8 mouse cellular contexts compared by ENCODE assay signal in genomic region chr17:79894971-79895882, GRCm38 (mm10). TPM values are rescaled to one million over a fixed set of nuclear protein-coding genes. Genes with fewer than 3 reads are reported as not detected.
DNase-seq lines count a peak whose midpoint lies in the region; ATAC-seq and TF ChIP-seq lines count a peak whose summit lies in the region.

No protein-coding gene starts in this region.

- H3K4me1 ChIP-seq in G1E (ENCODE audit: insufficient read depth, low read depth, low read length) = peaks cover 49% of the 10 kb centered on the region
- H3K4me1 ChIP-seq in hindbrain, embryonic 10.5 days (replicated peaks) = peaks cover 42% of the 10 kb centered on the region
- H3K4me1 ChIP-seq in lung, postnatal 0 days (ENCODE audit: insufficient read depth, low read depth, low read length) = peaks cover 6% of the 10 kb centered on the region; the same call in 1 of the 2 replicates

- peak; percentile 59 for DNase-seq in G1E (ENCODE audit: low spot score)
- DNase-seq in cerebellum, adult 8-10 months = peak; percentile 54
- DNase-seq in hindbrain, embryonic 10.5 days (ENCODE audit: low spot score) = peak; percentile 67
- peak; percentile 62 for DNase-seq in layer of hippocampus, adult 9-11 months
- DNase-seq in lung, postnatal 0 days (ENCODE audit: low spot score) = peak; percentile 69
- peak; percentile 44 for DNase-seq in ovary, postnatal 10 days (ENCODE audit: low spot score)
- DNase-seq in thymus, postnatal 10 days (ENCODE audit: low spot score in 2 of 2) = peak; percentile 71 to 80

- H3K27me3 ChIP-seq in G1E (ENCODE audit: insufficient read depth, low read length) = peaks cover 9% of the 10 kb centered on the region
- peaks cover 23% of the 10 kb centered on the region for H3K27me3 ChIP-seq in hindbrain, embryonic 10.5 days (ENCODE audit: insufficient read depth, poor library complexity, severe bottlenecking)
- H3K27me3 ChIP-seq in lung, postnatal 0 days (replicated peaks; ENCODE audit: insufficient read depth, low read length) = no peaks in the 10 kb centered on the region

- ATAC-seq in G1E (ENCODE audit: extremely low read depth, insufficient number of reproducible peaks, low FRiP score, poor library complexity, severe bottlenecking) = peak; percentile 32
- peak; percentile 64 for ATAC-seq in frontal cortex, adult (ENCODE audit: low TSS enrichment)
- ATAC-seq in lung, postnatal 0 days = peak; percentile 74

- H3K9me3 ChIP-seq in G1E (replicated peaks) = no peaks in the 10 kb centered on the region
- no peaks in the 10 kb centered on the region for H3K9me3 ChIP-seq in hindbrain, embryonic 10.5 days
- no peaks in the 10 kb centered on the region for H3K9me3 ChIP-seq in lung, postnatal 0 days (ENCODE audit: low read length)

- TF ChIP-seq EP300 in lung, postnatal 0 days (IDR thresholded peaks at IDR 0.05) = no peak

- peak overlapping the region; percentile 91 for H3K9ac ChIP-seq in lung, postnatal 0 days (replicated peaks; ENCODE audit: low read depth)

- H3K36me3 ChIP-seq in G1E (replicated peaks) = peaks cover 19% of the 10 kb centered on the region
- H3K36me3 ChIP-seq in hindbrain, embryonic 10.5 days = no peaks in the 10 kb centered on the region
- no peaks in the 10 kb centered on the region for H3K36me3 ChIP-seq in lung, postnatal 0 days (ENCODE audit: insufficient read depth, low read length)

- TF ChIP-seq CTCF in G1E (IDR thresholded peaks at IDR 0.05; ENCODE audit: low read depth, low read length) = no peak
- TF ChIP-seq CTCF in lung, postnatal 0 days (IDR thresholded peaks at IDR 0.05) = peak; percentile 38

- WGBS in hindbrain, embryonic 10.5 days = 2% methylated on average over 98 of the region's 100 CpGs
- WGBS in lung, postnatal 0 days = under 1% methylated on average over 61 of the region's 100 CpGs

- peak overlapping the region; percentile 81 for H3K4me2 ChIP-seq in lung, postnatal 0 days (replicated peaks; ENCODE audit: low read depth, low read length)

- H3K27ac ChIP-seq in hindbrain, embryonic 10.5 days = peak overlapping the region; percentile 97
- H3K27ac ChIP-seq in lung, postnatal 0 days (ENCODE audit: low read length) = peak overlapping the region; percentile 99

- peak overlapping the region; percentile 99 for H3K4me3 ChIP-seq in G1E (ENCODE audit: low read depth, low read length)
- H3K4me3 ChIP-seq in hindbrain, embryonic 10.5 days = peak overlapping the region; percentile 96
- H3K4me3 ChIP-seq in lung, postnatal 0 days (ENCODE audit: low read depth, low read length) = peak overlapping the region; percentile 92

RNA-seq across cellular contexts. Expression of gene Atl2, which starts 0.7 kb away (rescaled TPM):
- total RNA-seq in G1E (2014; fragmentation: Nextera tagmentation) = 91.1 and 93.3 TPM in 2 replicates
- total RNA-seq in G1E (2017) = 65.2 and 71.5 TPM in 2 replicates
- polyA plus RNA-seq in G1E (2012) = 4.7 TPM in 2 replicates
- polyA plus RNA-seq in hindbrain, embryonic 10.5 days (2016; fragmentation: Nextera tagmentation; extraction: Ambion mirVana) = 31.5 and 38.7 TPM in 2 replicates
- polyA plus RNA-seq in lung, postnatal 0 days (2015; fragmentation: Nextera tagmentation; extraction: Ambion mirVana) = 19.3 and 22.8 TPM in 2 replicates

Comparison
In these comparisons a context has a peak if more than half of its experiments do, and no peak if none do; other contexts are left out.
1. Peak in every context shown above with its lines: DNase-seq, ATAC-seq, H3K4me3 ChIP-seq and H3K27ac ChIP-seq.